Mouse (Mus musculus) adrenal gland, postnatal 25 days (tissue): ENCODE results near the gene Fgfrl1. TPM values are rescaled to one million over a fixed set of nuclear protein-coding genes. Genes with fewer than 3 reads are reported as not detected.

Experiments used
- DNase-seq: peaks from one replicate; pipeline ENCODE4 v3.0.0; 2021; ENCODE audit warnings: mixed read lengths
- long read RNA-seq: library from polyadenylated mRNA; stranded (forward); transcript quantifications from one replicate; pipeline ENCODE4 v2.0.0, GENCODE M21; 2021
- total RNA-seq: library from RNA; stranded (reverse); gene quantifications from 2 replicates; pipeline ENCODE4 v1.2.3, GENCODE M21; 2021

Gene Fgfrl1
- total RNA-seq: 24.6 and 32.3 TPM in 2 replicates
- long read RNA-seq, transcript Fgfrl1-201 (7 exons, 2,329 nt): major isoform, 20 of 40 reads
- long read RNA-seq, partial matches to known transcripts: 6 of 40 reads
- long read RNA-seq, other reads (novel, unspliced or antisense): 14 of 40 reads

DNA sequence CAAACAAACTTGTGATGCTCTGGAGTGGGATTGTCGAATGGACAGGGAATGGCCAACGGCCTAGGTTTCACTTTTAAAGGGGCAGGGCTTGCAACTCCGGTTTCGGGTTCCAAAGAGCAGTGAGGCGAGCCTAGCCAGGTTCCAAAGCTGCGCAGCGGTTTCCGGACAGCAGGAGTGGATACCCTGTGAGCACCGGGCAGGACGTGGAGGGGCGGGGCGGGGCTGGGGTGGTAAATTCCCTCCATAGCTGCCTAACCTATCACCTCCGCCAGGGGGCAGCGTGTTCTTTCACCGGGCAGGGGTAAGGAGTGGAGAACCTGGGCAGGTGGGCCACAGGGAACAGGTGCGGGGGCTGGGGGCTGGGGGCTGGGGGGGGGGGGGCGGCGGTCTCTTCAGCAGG is at the start of gene Fgfrl1:
Gene Fgfrl1, plus strand, starts transcription at position 112 of the 400 bp plus-strand sequence.
- DNase-seq: peak; percentile 76

DNA sequence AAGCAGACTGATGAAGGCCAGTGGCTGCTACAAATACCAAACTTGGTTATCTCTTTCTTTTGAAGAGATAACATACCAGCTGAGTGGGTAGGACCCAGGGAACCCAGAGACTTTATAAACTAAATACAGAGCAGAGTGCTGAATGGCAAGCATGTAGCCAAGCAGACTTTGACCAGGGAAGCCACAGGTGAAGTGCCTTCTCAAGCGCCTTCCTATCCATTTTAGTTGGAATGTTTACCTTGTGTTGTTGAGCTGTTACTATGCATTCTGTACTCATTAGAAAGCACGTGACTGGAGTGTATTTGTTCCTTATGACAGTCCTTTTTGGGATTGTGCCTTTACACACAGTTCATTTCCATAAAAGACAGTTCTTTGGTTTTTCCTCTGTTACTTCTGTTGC is 48.5 kb upstream of the Fgfrl1 start:
- no peak for DNase-seq

DNA sequence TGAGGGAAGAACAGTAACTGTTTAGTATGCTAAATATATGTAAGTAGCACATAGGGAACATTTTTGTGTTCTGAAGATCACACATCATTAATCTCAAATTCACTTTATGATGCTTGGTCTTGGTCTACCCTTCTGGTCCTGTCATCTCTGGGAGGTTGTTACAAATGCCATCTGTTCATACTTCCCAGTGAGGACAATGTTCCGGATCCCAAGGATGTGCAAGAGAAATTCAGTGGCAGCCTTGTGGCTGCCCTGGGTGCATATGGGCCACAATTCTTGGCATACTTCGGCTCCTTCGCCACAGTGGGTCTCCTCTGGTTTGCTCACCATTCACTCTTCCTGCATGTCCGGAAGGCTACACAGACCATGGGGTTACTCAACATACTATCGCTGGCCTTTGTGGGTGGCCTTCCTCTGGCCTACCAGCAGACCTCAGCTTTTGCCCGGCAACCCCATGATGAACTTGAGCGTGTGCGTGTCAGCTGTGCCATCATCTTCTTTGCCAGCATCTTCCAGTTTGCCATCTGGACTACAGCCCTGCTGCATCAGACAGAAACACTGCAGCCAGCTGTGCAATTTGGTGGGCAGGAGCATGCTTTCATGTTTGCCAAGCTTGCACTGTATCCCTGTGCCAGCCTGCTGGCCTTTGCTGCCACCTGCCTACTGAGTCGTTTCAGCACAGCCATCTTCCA is 46.4 kb upstream of the Fgfrl1 start:
- DNase-seq: no peak

DNA sequence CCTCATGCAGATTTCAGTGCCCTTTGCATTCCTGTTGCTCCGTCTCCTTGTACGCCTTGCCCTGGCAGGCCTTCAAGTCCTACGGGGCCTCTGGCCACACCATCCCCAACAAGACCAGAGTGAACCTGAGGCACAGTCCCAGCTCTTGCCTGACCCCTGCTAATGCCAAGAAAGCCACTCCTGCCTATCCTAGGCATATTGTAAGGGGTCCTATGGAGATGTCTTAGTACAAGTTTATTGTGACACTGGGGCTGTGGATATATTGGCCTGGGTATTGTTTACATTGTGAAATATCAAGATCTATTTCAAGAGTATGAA is 45.9 kb upstream of the Fgfrl1 start:
- no peak for DNase-seq

DNA sequence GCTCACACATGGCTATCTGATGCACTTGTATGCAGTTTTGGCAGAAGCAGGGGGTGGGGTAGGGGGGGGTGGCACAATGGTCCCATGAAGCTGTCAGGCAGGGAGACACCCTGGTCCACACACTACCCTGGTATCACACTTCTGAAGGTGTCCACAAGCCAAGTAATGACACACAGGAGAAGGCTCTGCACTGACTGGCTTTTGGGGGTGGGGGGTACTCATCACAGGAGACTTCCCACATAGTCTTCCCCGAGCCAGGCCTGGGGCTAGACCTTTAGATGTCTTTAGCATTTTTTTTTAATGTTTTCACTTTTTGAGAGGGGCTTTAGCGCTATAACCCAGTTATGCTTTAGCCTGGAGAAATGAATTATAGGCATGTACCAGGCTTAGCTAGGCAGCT is 44.9 kb upstream of the Fgfrl1 start:
- no peak for DNase-seq

DNA sequence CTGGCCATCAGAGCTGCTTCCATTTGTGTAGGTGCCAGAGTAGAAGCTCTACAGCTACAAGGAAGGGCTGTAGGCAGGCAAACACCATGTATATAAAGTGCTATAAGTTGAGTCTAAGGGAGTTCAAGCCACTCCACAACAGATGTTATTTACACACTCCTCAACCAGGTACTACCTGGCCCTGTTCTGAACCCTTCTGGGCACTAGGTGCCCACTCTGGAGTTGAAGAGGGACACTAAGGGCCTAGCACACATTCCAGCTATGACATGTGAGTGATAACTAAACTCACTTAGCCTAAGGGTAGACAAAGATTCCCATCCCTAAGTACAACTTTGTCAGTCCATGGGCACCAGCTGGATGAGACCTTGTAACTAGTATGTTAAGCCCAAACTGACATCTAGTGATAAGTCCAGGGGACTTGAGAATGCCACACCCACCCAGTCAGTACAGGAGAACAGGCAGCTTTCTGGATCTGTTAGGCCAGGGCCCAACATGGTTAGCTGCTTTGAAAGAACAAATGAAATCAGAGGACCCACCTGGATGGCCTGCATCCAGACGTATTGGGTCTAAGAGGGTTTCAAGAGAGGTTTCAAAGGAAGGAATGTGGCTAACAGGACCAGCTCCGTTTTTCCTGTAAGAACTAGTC is 44.2 kb upstream of the Fgfrl1 start:
- DNase-seq: no peak

DNA sequence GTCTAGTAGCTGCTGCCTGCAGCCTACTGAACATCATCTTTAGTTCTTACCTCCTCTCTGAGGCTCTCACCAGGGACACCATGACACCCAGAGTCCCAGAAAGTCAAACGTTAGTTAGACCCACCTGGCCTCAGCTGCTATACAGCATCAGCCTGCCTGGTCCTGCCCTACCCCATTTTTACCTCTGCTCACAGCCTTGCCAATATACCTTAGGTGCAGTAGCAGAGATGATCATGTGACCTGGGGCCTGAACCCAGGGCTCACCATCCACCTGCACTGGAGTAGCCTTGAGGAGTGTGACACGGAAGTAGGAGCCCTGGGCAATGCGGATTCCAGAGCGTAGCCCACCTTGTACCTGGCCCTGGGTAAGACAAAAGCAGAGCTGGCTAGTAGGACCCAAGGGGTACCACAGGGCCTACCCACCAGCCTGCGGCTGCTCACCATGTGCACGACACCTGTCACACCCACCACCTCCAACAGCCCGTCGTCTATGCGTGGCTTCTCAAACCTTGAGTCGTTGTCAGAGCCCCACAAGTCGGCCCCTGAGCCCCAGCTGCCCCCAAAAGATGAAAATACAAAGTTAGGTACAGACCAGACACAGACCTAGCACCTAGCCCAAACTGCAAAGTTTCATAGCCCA is 43.1 kb upstream of the Fgfrl1 start:
- DNase-seq: no peak

DNA sequence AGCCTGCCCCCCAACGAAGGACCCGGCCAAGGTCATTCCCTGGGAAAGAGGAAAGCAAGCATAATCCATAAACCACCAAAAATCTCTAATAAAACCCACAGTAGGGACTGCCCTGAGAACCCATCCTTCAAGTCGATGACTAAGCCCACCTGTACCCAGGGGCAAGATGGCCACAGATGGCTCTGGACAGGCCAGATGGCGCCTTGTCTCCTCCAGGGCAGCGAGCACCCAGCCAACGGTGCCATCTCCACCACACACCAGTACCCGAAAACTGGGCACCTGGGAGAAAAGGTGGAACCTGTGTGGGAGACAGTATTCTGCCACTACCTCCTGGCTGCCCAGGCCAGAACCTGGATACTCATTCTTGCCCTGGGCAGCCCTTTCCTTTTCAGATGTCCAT is 41.8 kb upstream of the Fgfrl1 start:
- no peak for DNase-seq

DNA sequence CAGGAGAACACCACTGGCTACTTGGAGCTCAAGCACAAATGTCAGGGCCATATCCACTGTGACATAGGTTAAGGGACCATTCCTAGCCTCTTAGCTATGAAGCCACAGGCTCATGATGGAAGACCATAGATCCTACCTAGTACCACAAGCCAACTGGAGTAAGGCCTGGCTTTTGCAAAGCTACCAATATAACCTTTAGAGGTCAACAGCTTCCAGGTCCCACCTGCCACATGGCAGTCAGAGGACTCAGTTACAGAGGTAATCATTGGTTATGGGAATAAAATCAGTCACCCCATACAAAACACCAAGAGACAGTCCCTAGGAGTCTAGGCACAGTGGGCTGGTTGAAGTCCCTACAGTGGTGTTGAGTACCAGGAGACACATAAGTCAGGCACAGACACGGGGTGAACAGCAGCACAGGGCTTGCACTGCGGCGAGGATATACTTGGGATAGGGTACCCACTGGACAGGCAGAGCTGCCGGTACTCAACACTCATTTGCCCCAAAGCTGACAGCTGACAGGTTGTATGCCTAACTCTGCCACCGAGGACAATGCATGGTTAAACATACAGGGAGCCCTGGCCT is 41.0 kb upstream of the Fgfrl1 start:
- no peak for DNase-seq

DNA sequence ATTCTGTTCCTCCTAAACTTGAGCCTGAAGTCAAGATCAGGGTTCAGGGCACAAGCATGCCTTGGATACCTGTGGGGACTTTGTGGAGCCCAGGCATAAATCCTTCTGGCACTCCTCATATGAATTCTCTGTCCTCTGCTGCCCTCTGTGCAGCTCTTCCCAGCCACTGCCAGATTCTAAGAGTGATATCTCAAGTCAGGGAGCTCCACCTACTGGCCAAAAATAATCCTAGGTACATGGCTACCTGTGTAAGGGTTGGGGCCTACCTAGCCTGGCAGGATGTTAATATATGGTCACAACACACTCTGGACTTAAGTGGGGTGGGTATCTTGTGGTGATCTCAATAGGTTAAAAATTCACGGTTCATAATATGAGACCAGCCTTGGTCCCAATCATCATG is 40.4 kb upstream of the Fgfrl1 start:
- DNase-seq: peak; percentile 26

DNA sequence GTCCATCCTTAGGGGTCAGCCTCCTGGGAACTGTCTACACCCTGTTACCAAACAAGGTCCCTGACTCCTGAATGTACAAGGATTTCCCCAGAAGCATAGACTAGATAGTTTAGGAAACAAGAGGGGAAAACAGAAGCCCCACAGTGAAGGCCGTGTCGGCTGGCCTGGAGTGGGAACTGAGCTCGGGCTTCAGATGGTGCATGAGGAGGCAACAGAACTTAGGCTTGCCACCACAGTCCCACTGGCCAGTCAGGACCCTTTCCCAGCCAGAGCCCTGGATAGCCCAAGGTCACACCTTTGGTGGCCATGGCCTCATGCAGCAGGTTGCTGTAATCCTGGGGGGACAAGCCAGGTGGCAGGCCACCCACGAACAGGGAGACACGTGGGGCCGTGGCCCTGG is 38.8 kb upstream of the Fgfrl1 start:
- DNase-seq: no peak

DNA sequence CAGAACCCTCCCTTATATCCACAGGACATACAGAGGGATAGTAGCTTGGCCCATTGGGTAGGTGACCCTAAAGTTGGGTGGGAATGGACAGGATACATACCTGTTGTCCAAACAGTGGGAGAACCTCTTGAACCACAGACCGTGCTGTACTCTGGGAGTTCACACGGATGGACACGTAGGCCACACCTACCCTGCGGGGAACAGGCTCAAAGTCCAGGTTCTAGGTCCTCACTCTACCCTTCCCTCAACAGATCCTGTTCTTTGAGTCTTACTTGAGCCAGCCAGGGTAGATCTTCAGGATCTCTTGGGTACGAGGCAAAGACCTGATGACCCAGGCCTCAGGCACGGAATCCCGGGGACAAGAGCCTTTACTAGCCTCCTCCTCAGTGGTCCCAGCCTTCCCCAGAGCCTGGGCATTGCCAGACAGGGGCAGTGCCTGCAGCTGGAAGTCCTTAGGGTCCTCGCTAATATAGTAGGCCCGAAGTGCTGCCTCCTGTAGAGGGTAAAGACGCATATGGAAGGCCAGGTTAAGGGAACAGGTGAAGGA is 37.7 kb upstream of the Fgfrl1 start:
- no peak for DNase-seq

DNA sequence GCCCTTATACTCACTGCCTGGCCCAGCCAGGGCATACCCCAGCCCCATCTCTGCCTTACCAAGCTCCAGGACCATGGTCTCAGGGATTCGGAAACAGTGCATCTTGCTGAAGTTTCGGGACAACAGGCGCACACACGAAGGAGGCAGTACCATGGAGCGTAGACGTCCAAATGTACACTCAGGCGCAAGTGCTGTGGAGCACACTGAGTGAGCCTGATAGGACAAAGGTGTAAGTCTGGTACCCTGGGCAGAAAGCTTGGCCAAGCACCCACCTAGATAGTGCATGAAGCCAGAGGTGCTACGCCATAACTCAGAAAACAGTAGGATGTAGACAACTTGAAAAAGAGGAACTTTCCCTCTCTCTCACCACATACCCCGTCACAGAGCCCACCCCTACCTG is 36.8 kb upstream of the Fgfrl1 start:
- no peak for DNase-seq

DNA sequence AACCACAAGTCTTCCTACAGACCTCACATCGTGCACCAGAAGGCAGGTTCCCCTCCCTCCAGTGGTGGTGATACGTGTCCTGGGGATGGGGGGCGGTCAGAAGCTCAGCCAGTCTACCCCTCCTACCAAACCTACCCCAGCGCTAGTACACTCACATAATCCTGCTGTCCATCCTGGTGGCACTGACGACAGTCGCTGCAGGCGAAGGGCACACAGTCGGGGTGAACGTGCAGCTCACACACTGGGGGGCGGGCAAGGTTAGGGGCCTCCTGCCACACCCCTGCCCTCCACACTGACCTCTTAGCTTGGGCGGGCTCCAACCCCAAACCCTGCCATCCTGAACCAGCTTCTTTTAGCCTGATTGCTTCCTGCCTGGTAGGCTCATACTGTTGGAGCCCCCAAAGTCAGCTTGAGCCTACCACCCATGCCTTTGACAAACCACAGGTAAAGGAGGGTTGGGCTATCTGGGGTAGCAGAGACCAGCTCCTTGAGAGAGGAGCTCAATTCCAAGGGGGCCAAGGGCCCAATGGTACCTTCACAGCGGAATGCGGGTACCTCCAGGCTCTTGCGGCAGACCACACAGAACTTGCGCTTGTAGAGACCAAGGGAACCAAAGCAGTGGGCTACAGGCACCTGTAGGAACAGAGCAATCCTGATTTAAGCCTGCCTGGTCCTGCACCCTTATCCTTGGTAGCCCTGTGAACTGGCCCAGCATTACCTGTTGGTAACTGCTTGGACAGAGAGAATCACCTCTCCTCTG is 36.1 kb upstream of the Fgfrl1 start:
- no peak for DNase-seq

DNA sequence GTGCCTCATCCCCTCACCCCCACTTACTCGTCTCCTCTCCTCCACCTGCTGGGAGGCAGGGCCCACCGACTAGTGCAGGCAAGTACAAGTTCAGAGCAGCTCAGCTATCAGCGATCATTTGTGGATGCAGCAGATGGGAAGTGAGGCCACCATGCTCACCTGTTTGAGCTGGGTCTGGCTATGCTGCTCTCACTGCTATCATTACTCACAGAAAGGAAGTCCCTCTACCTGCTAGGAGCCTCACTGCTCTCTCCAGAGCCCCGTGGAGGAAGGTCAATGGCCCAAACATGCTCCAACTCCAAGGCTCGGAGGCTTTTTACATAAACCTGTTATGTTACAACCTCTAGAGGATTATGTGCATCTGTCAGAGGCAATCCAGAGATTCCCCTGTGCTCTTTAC is 34.8 kb upstream of the Fgfrl1 start:
- no peak for DNase-seq

DNA sequence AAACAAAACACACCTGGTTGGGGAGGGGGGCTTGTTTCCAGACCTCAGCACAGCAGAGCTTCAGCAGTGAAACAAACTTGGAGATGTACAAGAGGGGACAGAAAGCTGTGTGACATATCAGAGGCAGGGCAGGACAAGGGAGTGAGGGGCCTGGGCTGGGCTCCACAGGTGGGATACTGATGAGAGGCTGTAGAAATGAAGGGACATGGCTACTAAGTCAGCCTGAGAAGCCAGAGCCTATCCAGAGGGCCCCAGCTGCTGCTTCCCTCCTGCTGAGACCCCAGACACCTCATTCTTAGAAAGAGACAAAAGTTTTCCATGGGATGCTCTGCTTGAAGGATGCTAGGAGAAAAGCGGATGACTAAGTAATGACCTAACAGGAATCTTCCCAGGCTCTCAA is 33.6 kb upstream of the Fgfrl1 start:
- no peak for DNase-seq

DNA sequence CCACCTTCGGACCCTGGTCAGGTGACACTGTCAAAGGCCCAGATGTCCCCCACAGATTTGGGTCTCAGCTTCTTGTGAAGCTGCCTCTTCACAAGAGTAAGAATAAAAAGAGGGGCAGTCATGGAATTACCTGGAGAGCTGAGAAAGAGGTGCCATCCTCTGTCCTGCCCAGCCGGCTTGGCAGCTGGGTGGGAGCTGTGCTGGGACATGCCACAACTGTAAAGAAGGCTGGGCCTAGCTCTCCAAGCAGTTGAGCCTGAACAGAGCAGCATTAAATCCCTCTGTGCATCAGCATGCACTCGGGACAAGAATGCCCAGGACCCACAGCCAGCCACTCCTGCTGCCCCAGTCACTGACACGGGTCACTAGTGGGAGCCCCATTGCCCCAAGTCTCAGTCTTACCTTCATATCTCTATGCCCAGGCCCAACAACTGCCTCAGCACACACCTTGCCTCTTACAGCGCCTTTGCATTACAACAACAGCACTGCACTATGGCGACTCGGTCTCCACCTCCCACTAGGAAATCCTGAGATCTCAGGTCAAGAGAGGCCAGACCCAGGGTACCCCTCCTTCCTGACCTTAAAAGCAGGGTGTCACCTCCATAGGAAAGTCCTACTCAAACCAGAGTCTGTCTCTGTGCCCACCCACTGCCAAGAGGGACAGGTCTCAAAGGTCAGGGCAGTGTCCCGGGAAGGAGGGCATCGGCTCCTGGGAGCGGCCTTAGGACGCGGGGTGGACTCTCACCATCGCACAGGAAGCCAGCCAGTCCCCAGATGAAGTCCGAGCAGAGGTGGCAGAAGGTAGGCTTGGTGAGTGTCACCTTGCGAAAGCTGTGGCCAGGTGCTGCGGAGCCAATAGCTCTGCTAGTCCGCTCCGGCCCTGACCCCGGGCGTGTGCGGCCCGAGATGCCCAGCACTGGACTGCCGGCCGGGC is 32.2 kb upstream of the Fgfrl1 start, which contains the start of gene Idua:
Gene Idua, plus strand, starts transcription at position 634 of the 934 bp plus-strand sequence.
- no peak for DNase-seq

DNA sequence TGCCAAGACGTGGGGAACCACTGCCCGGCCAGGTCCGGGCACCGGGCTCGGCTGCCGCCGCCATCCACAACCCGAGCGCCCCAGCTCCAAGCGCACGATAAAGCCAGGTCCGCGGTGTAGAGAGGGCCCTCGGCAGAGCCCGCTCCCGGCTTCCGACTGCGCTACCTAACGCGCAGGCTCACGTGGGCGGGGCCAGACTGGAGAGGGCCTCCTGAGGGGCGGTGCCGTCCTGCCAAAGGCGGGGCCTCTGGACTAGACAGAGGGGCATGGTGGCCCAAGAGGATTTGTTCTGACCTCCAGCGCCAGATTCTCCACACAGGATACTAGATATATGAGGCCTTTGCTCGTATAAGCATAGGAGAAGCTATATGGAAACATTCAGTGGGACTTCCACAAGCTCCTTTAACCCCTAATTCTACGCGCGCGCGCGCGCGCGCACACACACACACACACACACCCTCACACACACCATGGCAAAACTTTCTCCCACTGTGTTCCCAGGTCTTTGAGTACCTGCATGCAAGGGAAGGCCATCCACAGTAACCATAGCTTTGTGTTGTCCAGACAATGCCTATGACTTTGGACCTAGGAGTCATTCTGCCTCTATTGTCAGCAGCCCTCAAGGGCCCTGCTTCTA is 31.4 kb upstream of the Fgfrl1 start:
- DNase-seq: peak; percentile 96

DNA sequence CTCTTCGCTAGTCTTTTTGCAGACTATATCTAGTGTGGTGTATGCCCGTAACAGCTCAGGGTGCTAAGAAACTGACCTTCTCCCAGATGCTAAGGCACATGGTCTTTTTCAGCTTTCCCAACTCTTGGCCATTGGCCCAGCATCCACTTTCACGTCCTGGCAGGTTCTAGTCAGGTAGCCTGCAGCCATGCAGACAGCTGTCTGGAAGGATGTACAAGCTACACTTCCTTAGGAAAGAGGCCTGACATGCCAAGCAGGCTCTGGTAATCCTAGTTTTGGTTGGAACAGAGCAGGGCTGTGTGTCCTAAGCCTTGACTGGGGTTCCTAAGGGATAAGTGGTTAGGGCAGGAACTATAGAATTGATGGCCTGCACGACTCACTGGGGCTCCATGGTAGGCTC is 29.4 kb upstream of the Fgfrl1 start:
- no peak for DNase-seq

DNA sequence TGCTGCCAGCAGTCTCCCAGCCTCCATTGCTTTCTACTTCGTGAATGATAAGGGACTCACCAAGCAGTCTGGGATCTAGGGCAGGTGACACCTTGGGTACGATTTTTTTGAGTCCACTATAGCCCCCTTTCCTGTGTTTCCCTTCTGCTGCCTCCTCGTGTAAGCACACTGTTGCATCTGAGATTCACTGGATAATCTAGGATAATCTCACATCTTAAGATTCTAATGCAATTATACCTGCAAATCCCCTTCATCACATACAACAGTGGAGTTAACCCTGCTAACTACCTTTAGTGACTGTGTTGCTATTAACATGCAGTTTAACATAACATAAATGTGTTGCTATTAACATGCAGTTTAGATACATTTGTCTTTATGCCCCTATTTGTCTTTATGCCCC is 27.1 kb upstream of the Fgfrl1 start:
- DNase-seq: no peak

DNA sequence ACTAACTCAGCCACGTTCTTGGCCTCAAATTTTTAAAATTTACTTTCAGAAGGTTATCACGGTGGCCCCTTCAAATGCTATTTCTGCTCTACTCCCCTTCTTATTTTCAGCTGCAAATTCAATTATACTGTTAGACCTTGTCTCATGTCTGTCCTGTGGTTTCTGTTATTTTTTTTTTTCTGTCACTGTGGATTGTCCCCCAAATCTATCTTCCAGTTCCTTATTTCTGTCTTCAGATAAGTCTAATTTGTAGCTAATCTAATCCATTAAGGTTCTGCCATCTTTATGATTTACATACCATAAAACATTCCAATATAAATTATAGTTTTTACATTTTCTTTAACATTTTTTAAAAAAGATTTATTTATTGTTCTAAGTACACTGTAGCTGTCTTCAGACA is 24.8 kb upstream of the Fgfrl1 start:
- no peak for DNase-seq
